Comparison of ENCODE assay signal across 8 mouse cellular contexts in the genomic region with DNA sequence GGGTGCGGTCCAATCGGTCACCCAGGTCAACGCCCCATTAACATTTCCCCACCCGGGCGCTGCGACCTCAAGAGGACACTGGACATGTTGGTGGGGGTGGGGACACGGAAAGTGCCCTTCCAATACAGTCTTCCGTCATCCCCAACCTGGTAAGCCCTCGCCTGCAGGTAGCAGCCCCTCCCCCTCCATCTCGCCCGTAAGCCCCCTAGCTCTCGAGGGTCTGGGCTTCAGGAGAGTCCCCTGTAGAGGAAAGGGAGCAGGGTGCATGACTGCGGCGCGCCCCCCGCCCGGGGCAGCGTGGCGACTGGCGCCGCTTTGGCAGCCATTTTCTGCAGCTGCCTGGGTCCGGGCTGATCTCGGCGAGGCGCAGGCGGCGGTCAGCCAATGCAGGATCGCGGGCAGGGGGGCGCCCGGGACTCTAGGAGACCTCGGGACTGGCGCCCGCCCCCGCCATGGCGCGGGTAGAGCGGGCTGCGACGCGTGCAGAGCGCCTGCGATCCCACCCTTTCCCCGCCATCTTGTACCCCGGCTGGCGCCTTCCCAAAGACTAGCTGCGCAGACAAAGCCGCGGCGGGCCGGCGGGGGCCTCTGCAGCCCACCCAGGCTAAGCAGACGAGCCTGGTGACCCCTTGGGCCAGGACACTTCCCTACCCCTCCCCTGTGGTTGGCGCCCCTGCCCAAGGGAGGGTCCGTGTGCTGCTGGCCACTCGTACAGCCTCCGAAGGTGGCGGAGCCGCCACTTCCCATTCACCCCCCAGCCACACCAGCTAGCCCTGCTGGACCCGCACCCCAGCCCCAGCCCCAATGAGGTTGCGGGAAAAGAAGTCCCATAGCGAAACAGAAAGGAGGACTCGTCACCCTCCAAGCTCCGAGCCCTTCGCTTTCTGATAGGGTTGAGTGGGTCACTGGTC. TPM values are rescaled to one million over a fixed set of nuclear protein-coding genes. Genes with fewer than 3 reads are reported as not detected.
DNase-seq lines count a peak whose midpoint lies in the region; ATAC-seq lines count a peak whose summit lies in the region.

No protein-coding gene starts in this region.

- H3K27me3 ChIP-seq in heart, embryonic 15.5 days = peaks cover 76% of the 10 kb centered on the region
- peaks cover 77% of the 10 kb centered on the region for H3K27me3 ChIP-seq in limb, embryonic 11.5 days (ENCODE audit: control insufficient read depth, insufficient read depth, low read length)
- peaks cover 44% of the 10 kb centered on the region for H3K27me3 ChIP-seq in midbrain, embryonic 14.5 days (ENCODE audit: control insufficient read depth, insufficient read depth, low read length)

- H3K27ac ChIP-seq in heart, embryonic 15.5 days = peak overlapping the region; percentile 79
- H3K27ac ChIP-seq in limb, embryonic 11.5 days (replicated peaks; ENCODE audit: low read depth, low read length) = no peak overlapping the region
- peak overlapping the region; percentile 94 for H3K27ac ChIP-seq in midbrain, embryonic 14.5 days (replicated peaks; ENCODE audit: low read depth, low read length)

- H3K36me3 ChIP-seq in heart, embryonic 15.5 days = no peaks in the 10 kb centered on the region
- H3K36me3 ChIP-seq in limb, embryonic 11.5 days (ENCODE audit: control insufficient read depth, insufficient read depth, low read length) = no peaks in the 10 kb centered on the region
- no peaks in the 10 kb centered on the region for H3K36me3 ChIP-seq in midbrain, embryonic 14.5 days (ENCODE audit: control insufficient read depth, insufficient read depth, low read length)

- H3K9ac ChIP-seq in heart, embryonic 15.5 days = peak overlapping the region; percentile 85
- H3K9ac ChIP-seq in limb, embryonic 11.5 days (ENCODE audit: low read length) = peak overlapping the region; percentile 96
- H3K9ac ChIP-seq in midbrain, embryonic 14.5 days (replicated peaks; ENCODE audit: low read length) = peak overlapping the region; percentile 95

- peak; percentile 10; the same call in 1 of the 2 replicates for ATAC-seq in heart, embryonic 15.5 days (replicated peaks; ENCODE audit: insufficient number of reproducible peaks, insufficient read depth, low FRiP score, low read depth)
- ATAC-seq in limb, embryonic 11.5 days (ENCODE audit: insufficient number of reproducible peaks, low FRiP score, low TSS enrichment, low read depth) = no peak
- peak; percentile 9; the same call in 1 of the 2 replicates for ATAC-seq in midbrain, embryonic 14.5 days (ENCODE audit: low FRiP score, low TSS enrichment)

- WGBS in heart, embryonic 15.5 days = under 1% methylated on average over 57 of the region's 65 CpGs
- under 1% methylated on average over 61 of the region's 65 CpGs for WGBS in limb, embryonic 11.5 days
- WGBS in midbrain, embryonic 14.5 days = under 1% methylated on average over 65 of the region's 65 CpGs

- peak overlapping the region; percentile 97 for H3K4me2 ChIP-seq in heart, embryonic 15.5 days
- peak overlapping the region; percentile 99 for H3K4me2 ChIP-seq in limb, embryonic 11.5 days (ENCODE audit: low read depth, severe bottlenecking)
- H3K4me2 ChIP-seq in midbrain, embryonic 14.5 days (ENCODE audit: low read length) = peak overlapping the region; percentile 98

- no peaks in the 10 kb centered on the region for H3K9me3 ChIP-seq in heart, embryonic 15.5 days (replicated peaks)
- no peaks in the 10 kb centered on the region for H3K9me3 ChIP-seq in limb, embryonic 11.5 days (ENCODE audit: control insufficient read depth, low read length)
- H3K9me3 ChIP-seq in midbrain, embryonic 14.5 days (ENCODE audit: control insufficient read depth, low read length) = no peaks in the 10 kb centered on the region

- peaks cover 68% of the 10 kb centered on the region for H3K4me1 ChIP-seq in heart, embryonic 15.5 days (replicated peaks)
- H3K4me1 ChIP-seq in limb, embryonic 11.5 days (ENCODE audit: control insufficient read depth, insufficient read depth, low read length) = peaks cover 30% of the 10 kb centered on the region
- H3K4me1 ChIP-seq in midbrain, embryonic 14.5 days (ENCODE audit: control insufficient read depth, insufficient read depth, low read length) = peaks cover 55% of the 10 kb centered on the region

- peak; percentile 70 for DNase-seq in adrenal gland, adult 2 months
- DNase-seq in adrenal gland, postnatal 4 days (ENCODE audit: low spot score in 2 of 2) = no peak
- peak; percentile 51 for DNase-seq in urinary bladder, postnatal 25 days (ENCODE audit: low spot score)
- DNase-seq in urinary bladder, postnatal 4 days (ENCODE audit: low spot score in 2 of 2) = no peak
- peak; percentile 76 for DNase-seq in limb, embryonic 11.5 days (ENCODE audit: low spot score)
- peak; percentile 86 for DNase-seq in midbrain, embryonic 14.5 days
- peak; percentile 52 for DNase-seq in thymus, postnatal 14 days

- peak overlapping the region; percentile 67 for H3K4me3 ChIP-seq in heart, embryonic 15.5 days
- H3K4me3 ChIP-seq in limb, embryonic 11.5 days (ENCODE audit: low read depth, low read length) = peak overlapping the region; percentile 58
- H3K4me3 ChIP-seq in midbrain, embryonic 14.5 days (replicated peaks; ENCODE audit: low read depth, low read length) = peak overlapping the region; percentile 54

RNA-seq across cellular contexts. Expression of a gene that starts 15.8 kb away (rescaled TPM):
- 10 to 100 TPM; 16.3 to 22.9 TPM for total RNA-seq in adrenal gland, adult 2 months (2021)
- polyA plus RNA-seq in adrenal gland, adult 2 months (2012; rRNA removed) = 11.3 and 12.2 TPM in 2 replicates
- total RNA-seq in adrenal gland, postnatal 4 days (2021) = 10 to 100 TPM; 10.8 to 15.5 TPM
- polyA plus RNA-seq in heart, embryonic 15.5 days (2015; fragmentation: Nextera tagmentation; extraction: Ambion mirVana) = 7.5 and 9.5 TPM in 2 replicates
- polyA plus RNA-seq in limb, embryonic 11.5 days (2014; fragmentation: Nextera tagmentation; extraction: Ambion mirVana) = 12.2 and 13.4 TPM in 2 replicates
- polyA plus RNA-seq in midbrain, embryonic 14.5 days (2014; fragmentation: Nextera tagmentation; extraction: Ambion mirVana) = 11.5 and 12.4 TPM in 2 replicates

RNA-seq across cellular contexts. Expression of a gene that starts 29.5 kb away (rescaled TPM):
- total RNA-seq in adrenal gland, adult 2 months (2021) = 100 to 1,000 TPM; 144 to 197 TPM
- polyA plus RNA-seq in adrenal gland, adult 2 months (2012; rRNA removed) = 89.0 and 127 TPM in 2 replicates
- 10 to 100 TPM; 69.7 to 76.8 TPM for total RNA-seq in adrenal gland, postnatal 4 days (2021)
- 9.3 and 11.6 TPM in 2 replicates for polyA plus RNA-seq in heart, embryonic 15.5 days (2015; fragmentation: Nextera tagmentation; extraction: Ambion mirVana)
- polyA plus RNA-seq in limb, embryonic 11.5 days (2014; fragmentation: Nextera tagmentation; extraction: Ambion mirVana) = 5.4 and 5.8 TPM in 2 replicates
- polyA plus RNA-seq in midbrain, embryonic 14.5 days (2014; fragmentation: Nextera tagmentation; extraction: Ambion mirVana) = 19.0 and 19.3 TPM in 2 replicates

RNA-seq across cellular contexts. Expression of a gene that starts 33.8 kb away (rescaled TPM):
- 1 to 10 TPM; 5.1 to 5.3 TPM for total RNA-seq in adrenal gland, adult 2 months (2021)
- polyA plus RNA-seq in adrenal gland, adult 2 months (2012; rRNA removed) = 2.7 and 2.9 TPM in 2 replicates
- 10 to 100 TPM in 1 of 2 experiments, 1 to 10 TPM in 1; 9.5 to 10.1 TPM for total RNA-seq in adrenal gland, postnatal 4 days (2021)
- polyA plus RNA-seq in heart, embryonic 15.5 days (2015; fragmentation: Nextera tagmentation; extraction: Ambion mirVana) = 11.6 and 18.0 TPM in 2 replicates
- 121 and 131 TPM in 2 replicates for polyA plus RNA-seq in limb, embryonic 11.5 days (2014; fragmentation: Nextera tagmentation; extraction: Ambion mirVana)
- polyA plus RNA-seq in midbrain, embryonic 14.5 days (2014; fragmentation: Nextera tagmentation; extraction: Ambion mirVana) = 15.6 and 20.7 TPM in 2 replicates

Comparison
In these comparisons a context has a peak if more than half of its experiments do, and no peak if none do; other contexts are left out.
1. DNase-seq: peak in adrenal gland, adult 2 months (single experiment), urinary bladder, postnatal 25 days (single experiment), limb, embryonic 11.5 days (single experiment), midbrain, embryonic 14.5 days (single experiment) and thymus, postnatal 14 days (single experiment); none in adrenal gland, postnatal 4 days (0 of 2) and urinary bladder, postnatal 4 days (0 of 2).
2. Peak in every context shown above with its lines, with median percentiles within 50 percentile points of each other: H3K4me2 ChIP-seq, H3K4me3 ChIP-seq and H3K9ac ChIP-seq.